Mouse (Mus musculus): Measurements from ENCODE around the gene Olfr161.

- TF ChIP-seq CTCF (IDR thresholded peaks at IDR 0.05; ENCODE audit: borderline replicate concordance, insufficient read depth, low read length) (no peak), POLR2A (IDR thresholded peaks at IDR 0.05; ENCODE audit: low read depth, low read length) (no peak)
Measured at GRCm38 (mm10) chr16:3563553-3563952, 27.3 kb upstream of the Olfr161 start.
